Mouse (Mus musculus) testis, postnatal 14 days (tissue): Measurements from ENCODE around the gene Spred2.
A peak's percentile ranks its signal among the peaks of the same experiment; 100 is the strongest.
"Not testable (repeated sequence)": the region's sequence is repeated elsewhere in the genome, so short reads cannot be mapped to it uniquely, and the experiment has no call there.

Experiments used
- DNase-seq: peaks from one replicate; pipeline ENCODE4 v3.0.0; 2021; ENCODE audit warnings: low spot score

The Spred2 gene

DNA sequence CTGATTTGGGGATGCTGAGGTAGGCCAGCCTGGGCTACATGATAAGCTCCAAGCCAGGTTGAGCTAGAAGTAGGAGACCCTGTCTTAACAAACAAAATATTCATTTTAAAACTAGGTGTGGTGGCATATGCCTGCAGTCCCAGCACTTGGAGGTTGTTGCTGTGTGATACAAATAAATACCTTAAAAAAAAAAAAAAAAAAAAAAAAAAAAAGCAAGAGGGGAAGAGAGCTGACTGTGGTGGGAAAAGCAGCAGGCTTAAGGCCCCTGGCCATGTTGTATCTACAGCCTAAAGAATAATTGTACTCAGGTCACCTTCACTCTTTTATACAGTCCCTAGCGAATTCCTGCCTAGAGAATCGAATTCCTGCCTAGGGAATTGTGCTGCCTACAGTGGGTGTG lies 94.7 kb downstream of the Spred2 start:
- no peak for DNase-seq

GRCm38 (mm10) chr11:20020720-20021119 lies 96.5 kb downstream of the Spred2 start:
- no peak for DNase-seq

DNA sequence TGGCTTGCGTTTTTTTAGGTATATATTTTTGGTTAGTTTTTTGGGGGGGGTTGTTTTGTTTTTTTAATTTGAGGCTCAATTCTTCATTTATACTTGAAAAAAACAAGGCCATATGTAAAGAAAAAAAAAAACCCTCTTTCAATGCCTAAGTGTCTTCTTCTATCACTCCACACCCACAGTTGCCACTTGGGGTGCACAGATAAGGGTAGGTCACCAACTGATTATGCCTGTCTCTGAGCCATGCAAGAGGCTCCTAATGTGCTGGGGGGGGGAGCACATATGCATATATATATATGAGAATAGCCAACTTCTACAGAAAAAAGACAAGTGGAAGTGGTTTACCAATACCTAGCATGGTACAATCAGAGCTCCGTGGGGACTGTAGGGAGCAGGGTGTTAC lies 98.3 kb downstream of the Spred2 start:
- no peak for DNase-seq

- DNase-seq = no peak
Measured at GRCm38 (mm10) chr11:20022911-20023482, 98.8 kb downstream of the Spred2 start.

DNA sequence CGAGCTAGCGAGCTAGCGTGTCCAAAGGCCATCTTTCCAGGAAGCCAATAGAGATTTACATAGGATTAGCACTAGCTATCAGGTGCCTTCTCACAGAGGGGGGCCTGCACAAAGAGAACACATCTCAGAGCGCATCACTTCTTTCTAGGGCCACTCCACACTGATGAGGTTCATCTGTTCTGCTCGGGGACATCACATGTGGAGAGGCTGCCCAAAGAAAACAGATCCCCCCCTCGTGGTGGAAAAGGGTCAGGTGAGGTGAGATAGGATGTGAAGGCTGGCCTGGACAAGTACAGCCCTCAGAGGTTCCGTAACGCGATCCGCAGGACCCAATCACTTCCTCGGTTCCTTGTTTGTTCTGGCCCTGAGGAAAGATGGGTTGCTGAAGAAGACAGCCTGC lies 101.7 kb downstream of the Spred2 start:
- no peak for DNase-seq

DNA sequence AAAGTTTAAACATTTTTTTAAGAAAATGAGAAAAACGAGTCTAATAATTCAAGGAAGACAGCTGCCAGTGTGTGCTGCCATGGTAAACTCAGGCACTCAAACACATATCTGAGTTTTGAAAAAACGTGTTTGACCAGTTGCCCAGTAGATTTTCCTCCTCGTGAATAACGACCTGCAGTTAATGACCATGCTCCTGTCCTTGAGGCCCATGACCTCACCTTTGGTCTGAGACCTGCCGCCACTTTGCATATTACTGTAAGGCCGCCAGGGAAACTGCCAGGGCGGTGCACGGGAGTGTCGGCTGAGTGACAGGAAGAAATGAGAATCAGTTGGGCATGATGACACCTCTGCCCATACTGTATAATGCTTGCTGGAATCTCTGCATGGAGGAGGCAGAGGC lies 103.5 kb downstream of the Spred2 start:
- no peak for DNase-seq

- no peak for DNase-seq
Measured at GRCm38 (mm10) chr11:20028396-20028795, 104.2 kb downstream of the Spred2 start.

DNA sequence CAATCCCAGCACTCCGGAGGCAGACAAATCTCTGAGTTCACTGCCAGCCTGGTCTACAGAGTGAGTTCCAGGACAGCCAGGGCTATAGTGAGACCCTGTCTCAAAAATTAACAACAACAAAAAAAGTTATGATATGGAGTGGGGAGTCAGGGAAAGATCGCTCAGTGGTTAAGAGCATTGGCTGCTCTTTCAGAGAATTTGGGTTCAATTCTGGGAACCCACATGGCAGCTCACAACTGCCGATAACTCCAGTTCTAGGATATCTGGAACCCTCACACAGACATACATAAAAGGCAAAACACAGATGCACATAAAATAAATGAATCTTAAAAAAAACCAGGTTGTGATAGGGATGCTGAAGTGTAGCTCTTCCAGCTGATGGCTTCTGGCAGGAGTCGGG lies 104.8 kb downstream of the Spred2 start:
- DNase-seq = no peak

- not testable (repeated sequence) for DNase-seq
Measured at GRCm38 (mm10) chr11:20030973-20031372, 106.8 kb downstream of the Spred2 start.

DNA sequence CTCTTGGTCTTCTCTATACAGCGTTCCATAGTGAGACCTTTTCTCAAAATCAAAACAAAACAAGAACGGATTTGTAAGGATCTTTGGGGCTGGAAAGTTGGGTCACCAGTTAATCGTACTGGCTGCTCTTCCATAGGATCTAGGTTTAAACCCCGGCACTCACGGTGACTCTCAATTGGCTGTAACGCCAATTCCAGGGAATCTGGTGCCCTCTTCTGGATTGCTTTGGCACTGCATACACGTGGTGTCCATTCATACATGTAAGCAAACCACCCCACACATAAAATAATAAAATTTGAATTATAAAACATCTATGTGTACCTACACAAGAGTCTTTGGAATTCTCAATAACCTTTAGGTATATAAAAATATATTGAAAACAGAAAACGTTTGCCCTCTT lies 107.4 kb downstream of the Spred2 start:
- DNase-seq = no peak

- peak; percentile 53 for DNase-seq
Measured at GRCm38 (mm10) chr11:20033541-20034160, 109.5 kb downstream of the Spred2 start.

DNA sequence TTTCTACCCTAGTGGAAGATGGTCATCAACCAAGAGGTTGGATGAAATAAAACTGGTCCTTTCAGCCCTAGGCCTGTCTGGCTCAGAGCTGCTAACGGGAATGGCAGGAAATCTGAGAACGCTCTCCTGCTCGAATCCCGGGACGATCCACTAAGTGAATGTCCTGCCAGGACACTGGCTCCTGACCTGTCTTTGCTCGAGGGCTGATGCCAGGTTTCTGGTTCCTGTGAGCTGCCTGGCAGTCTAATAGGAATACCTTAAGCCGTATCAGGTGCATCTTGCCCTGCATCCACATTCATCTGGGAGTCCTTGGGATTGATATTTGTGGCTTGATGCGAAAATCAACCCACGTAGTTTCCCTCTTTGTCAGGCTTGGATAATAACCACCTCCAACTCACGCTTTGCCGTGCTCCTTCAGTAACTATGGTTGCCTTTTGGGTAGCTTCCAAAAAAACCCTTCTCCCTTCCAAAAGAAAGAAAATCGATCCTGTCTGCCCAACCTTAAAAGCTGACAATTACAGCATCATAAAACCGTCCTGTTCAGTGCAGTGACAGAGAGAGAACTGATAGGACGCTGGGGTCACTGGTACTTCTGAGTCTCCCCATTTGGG lies 110.3 kb downstream of the Spred2 start:
- no peak for DNase-seq

DNA sequence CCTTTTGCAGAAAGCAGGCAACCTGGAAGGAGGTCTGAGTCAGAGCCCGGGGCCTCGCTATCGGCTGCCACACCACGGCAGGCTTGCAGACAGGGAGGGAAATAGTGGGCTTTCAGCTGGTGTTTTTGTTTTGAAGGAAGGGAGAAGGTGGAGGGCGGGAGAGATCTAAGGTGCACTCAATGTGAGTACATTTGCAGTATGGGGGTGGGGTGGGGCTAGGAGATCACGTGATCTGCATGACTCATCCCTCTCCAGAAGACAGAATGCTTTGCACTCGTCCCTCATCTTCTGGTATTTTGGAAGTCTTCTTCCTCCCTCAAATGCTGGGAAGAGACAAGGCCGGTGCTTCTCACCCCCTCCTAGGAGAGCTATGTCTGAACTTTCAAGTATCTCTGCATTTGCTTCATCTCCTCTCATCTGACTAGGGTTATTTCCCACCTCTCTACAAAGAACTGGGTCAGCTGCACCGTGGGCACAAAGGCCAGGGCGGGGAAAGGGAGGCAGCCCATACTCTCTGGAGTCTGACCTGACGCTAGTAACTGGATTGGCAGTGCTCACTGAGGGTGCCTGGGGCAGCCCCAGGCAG lies 111.3 kb downstream of the Spred2 start:
- no peak for DNase-seq

DNA sequence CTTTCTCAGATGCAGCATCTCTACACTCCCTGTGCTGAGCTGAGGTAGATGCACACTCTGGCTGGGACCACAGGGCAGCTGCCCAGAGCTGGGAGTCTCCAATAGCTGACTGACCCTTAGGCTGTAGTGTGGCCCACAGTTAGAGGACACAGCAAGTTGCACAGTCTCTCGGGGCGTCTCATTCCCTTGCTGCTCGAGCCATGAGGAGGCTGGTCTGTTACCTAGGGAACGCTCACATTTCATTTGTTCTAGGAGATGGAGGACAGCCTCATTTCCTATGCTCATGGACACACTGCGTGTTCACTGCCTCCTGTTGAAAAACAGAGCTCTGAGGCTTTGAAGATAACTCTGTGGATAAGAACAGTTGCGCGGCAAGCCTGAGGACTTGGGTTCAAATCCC lies 111.8 kb downstream of the Spred2 start:
- DNase-seq = no peak

DNA sequence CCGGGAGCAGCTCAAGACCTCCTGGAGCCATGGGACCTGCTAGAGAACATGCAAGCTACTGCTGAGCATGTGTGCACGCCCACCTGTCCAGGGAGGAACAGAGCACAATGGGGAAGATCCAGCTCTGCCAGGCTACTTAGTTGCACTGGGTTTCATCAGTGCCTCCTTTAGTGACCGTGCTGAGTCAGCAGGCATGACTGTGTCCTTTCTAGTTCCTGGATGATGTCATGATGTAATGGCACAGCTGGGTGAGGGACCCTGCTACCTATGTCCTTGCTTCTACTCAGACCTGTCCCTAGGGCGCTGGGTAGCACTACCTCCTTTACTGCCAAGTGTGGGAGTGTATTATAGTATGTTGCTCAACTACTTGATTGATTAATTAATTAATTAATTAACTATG lies 113.6 kb downstream of the Spred2 start:
- DNase-seq = no peak

- DNase-seq = no peak
Measured at GRCm38 (mm10) chr11:20038723-20039122, 114.5 kb downstream of the Spred2 start.

- DNase-seq = no peak
Measured at GRCm38 (mm10) chr11:20041164-20041920, 117.2 kb downstream of the Spred2 start.

DNA sequence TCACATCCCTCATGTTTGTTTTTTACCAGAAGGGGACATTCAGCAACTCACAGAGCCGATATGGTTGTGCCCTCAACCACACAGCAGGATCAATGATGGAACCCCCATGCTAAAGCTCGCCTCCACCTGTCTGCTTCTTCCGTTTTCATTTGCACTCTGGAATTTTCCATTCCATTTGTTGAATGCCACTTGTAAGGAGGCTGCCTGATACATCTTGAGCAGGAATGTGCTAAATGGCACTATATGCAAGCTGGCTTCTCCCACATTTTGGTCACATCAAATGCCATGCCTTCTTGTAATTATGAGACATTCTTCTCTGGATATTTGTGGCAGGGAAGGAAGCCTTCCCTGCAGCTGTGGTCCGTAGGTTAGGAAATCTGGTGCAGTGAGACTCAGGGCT lies 117.9 kb downstream of the Spred2 start:
- no peak for DNase-seq

DNA sequence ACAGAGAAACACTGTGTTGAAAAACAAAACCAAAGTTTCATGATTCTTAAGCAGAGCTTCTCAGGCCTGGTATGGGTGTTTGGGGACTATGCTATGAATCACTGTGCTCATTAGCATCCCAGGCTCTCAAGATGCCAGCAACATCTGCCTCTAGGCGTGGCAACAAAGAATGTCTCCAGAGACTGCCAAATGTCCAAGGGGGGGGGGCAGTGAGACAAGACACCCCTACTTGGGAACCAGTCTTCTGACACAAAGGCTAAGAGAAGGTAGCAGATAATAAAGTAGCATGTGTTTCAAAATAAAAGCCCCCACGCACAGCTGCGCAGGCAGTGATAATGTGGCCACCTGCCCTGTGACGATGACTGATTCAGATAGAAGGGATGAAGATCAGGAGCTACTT lies 119.1 kb downstream of the Spred2 start:
- DNase-seq = no peak

DNA sequence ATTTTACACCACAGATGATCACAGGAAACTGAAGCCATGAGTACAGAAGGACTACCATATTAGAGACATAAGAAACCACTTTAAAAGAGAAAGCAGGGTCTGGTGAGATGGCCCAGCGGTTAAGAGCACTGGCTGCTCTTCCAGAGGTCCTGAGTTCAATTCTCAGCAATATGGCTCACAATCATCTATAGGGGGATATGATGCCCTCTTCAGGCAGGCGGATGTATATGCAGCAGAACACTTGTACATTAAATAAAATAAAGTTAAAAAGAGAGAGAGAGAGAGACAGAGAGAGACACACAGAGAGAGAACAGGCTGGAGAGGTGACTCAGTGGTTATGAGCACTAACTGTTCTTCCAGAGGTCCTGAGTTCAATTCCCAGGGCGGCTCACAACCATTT lies 121.4 kb downstream of the Spred2 start:
- DNase-seq = no peak

DNA sequence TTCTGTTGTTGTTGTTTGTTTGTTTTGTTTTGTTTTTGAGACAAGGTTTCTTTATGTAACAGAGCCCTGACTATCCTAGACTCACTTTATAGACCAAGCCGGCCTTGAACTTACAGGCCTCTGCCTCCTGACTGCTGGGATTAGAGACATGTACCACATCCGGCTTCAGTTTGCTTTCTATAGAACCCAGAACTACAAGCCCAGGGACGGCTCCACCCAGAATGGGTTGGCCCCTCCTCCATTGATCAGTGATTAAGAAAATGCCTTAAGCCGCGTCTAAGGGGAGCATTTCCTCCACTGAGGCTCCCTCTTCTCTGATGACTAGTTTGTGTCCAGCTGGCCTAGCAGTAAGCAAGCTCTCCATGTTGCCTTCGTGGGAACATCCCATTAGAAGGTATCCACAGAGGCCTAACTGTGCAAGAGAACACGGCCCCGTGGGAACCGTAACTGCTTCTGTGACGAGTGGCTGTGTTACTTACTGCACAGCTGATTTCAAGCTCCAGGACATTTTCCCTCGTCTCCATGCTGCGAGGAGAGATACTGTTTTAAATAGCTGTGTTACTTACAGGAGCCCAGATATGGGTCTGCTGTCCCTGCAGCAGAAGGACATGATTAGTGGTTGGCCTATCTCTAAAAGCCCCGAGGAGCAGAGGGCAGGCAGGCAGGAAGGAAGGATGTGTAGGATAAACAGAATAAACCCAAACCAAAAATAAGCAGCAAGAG lies 128.8 kb downstream of the Spred2 start:
- no peak for DNase-seq

DNA sequence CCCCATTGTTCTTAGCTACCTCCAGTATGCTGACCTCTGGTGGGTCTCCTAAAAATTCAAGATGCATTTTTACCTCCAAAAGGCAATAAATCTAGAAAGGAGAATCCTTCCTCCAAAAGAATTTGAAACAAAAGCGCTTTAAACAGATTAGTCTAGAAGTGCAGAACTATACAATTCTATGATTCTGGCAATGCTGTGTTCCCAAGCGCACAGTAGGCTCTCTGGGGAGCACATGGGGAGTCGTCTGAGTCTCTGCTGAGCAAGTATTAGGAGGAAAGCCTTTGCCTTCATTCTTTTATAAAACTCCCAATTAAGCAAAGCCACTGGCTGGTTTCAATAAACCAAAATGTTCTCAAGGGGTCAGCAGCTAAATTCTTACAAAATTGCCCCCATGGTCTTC lies 129.8 kb downstream of the Spred2 start:
- no peak for DNase-seq
